In the genomic region with DNA sequence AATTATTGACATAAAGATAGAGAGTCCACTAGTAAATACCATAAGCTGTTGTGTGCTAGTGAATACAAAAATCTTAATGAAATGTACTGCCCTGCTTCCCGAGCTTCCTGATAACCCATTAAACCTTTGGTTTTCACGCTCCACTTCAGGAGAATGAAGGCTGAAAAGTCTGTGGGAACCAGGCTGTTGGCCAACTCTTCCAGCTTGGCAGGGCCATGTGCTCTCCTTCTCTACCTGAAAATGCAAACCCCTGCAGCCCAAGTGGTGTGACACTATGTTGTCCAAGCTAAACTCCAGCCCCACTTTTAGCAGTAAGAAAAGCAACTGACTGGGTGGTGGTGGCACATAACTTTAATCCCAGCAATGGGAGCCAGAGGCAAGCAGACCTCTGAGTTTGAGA, we compare ENCODE assay signal across 20 mouse cellular contexts.
DNase-seq lines count a peak whose midpoint lies in the region; ATAC-seq and TF ChIP-seq lines count a peak whose summit lies in the region.
"Had no signal": no experiment of that assay in that cellular context is flagged by ENCODE, and none has a peak within 500 bp of the region (broad histone marks: within the 10 kb centered on the region; RNA-seq: fewer than 3 reads in every experiment).

No protein-coding gene starts in this region.

- no peaks in the 10 kb centered on the region for H3K36me3 ChIP-seq in midbrain, postnatal 0 days (ENCODE audit: insufficient read depth, low read length)
- H3K36me3 ChIP-seq in midbrain, embryonic 14.5 days (ENCODE audit: control insufficient read depth, insufficient read depth, low read length) = no peaks in the 10 kb centered on the region
- H3K36me3 ChIP-seq in liver, postnatal 0 days (replicated peaks; ENCODE audit: insufficient read depth, low read length) = no peaks in the 10 kb centered on the region
- H3K36me3 ChIP-seq in hindbrain, embryonic 14.5 days (replicated peaks; ENCODE audit: control insufficient read depth, insufficient read depth) = no peaks in the 10 kb centered on the region
- H3K36me3 ChIP-seq: forebrain, embryonic 12.5 days; heart, embryonic 13.5 days; limb, embryonic 13.5 days had no signal

- WGBS in midbrain, postnatal 0 days = 74% methylated on average over 2 of the region's 2 CpGs
- WGBS in midbrain, embryonic 14.5 days = 73% methylated on average over 2 of the region's 2 CpGs
- 25% methylated on average over 2 of the region's 2 CpGs for WGBS in liver, postnatal 0 days (ENCODE audit: insufficient replicate concordance)
- 79% methylated on average over 2 of the region's 2 CpGs for WGBS in hindbrain, embryonic 14.5 days

- in situ Hi-C loops in Patski (cut with MboI; ENCODE audit: low pct_unique_long_range_greater_than_20kb) = no loop called here

- TF ChIP-seq CTCF in midbrain, postnatal 0 days (IDR thresholded peaks at IDR 0.05) = no peak
- TF ChIP-seq CTCF in Patski (IDR thresholded peaks at IDR 0.05) = no peak
- TF ChIP-seq CTCF in liver, postnatal 0 days (IDR thresholded peaks at IDR 0.05; ENCODE audit: low read depth) = no peak

- no peak overlapping the region for H3K4me2 ChIP-seq in midbrain, postnatal 0 days (ENCODE audit: low read depth, low read length, poor library complexity, severe bottlenecking)
- H3K4me2 ChIP-seq in midbrain, embryonic 14.5 days (ENCODE audit: low read length) = no peak overlapping the region
- H3K4me2 ChIP-seq in liver, postnatal 0 days (ENCODE audit: low read depth, low read length) = no peak overlapping the region
- H3K4me2 ChIP-seq in hindbrain, embryonic 14.5 days (replicated peaks) = no peak overlapping the region
- H3K4me2 ChIP-seq: forebrain, embryonic 12.5 days; heart, embryonic 13.5 days; limb, embryonic 13.5 days had no signal

- no peak overlapping the region for H3K4me3 ChIP-seq in midbrain, postnatal 0 days (ENCODE audit: low read depth, low read length)
- no peak overlapping the region for H3K4me3 ChIP-seq in midbrain, embryonic 14.5 days (replicated peaks; ENCODE audit: low read depth, low read length)
- no peak overlapping the region for H3K4me3 ChIP-seq in liver, postnatal 0 days (ENCODE audit: low read depth, low read length)
- H3K4me3 ChIP-seq in hindbrain, embryonic 14.5 days (replicated peaks; ENCODE audit: low read length) = no peak overlapping the region
- H3K4me3 ChIP-seq: forebrain, embryonic 12.5 days; heart, embryonic 13.5 days; limb, embryonic 13.5 days had no signal

- CTCF ChIA-PET in Patski (lab: Charles Lee) = interaction anchor here (1.0 kb wide), 1 partner anchor 9 kb away, joined by 3 read pairs; no protein-coding TSS in a partner anchor

- POLR2A ChIA-PET in Patski (lab: Charles Lee) = no interaction called here

- H3K9me3 ChIP-seq in midbrain, postnatal 0 days (ENCODE audit: low read length) = no peaks in the 10 kb centered on the region
- no peaks in the 10 kb centered on the region for H3K9me3 ChIP-seq in midbrain, embryonic 14.5 days (ENCODE audit: control insufficient read depth, low read length)
- no peaks in the 10 kb centered on the region for H3K9me3 ChIP-seq in liver, postnatal 0 days (ENCODE audit: low read length)
- no peaks in the 10 kb centered on the region for H3K9me3 ChIP-seq in hindbrain, embryonic 14.5 days (ENCODE audit: control insufficient read depth, low read length)
- H3K9me3 ChIP-seq: forebrain, embryonic 12.5 days; heart, embryonic 13.5 days; limb, embryonic 13.5 days had no signal

- peak; percentile 14 to 28 for DNase-seq in cerebellum, postnatal 25 days
- no peak for DNase-seq in cerebellum, adult 9-10 months
- peak; percentile 11 for DNase-seq in midbrain, postnatal 0 days (ENCODE audit: low spot score)
- DNase-seq in midbrain, embryonic 14.5 days = no peak
- peak; percentile 17 for DNase-seq in Patski (ENCODE audit: low read depth, low spot score)
- no peak for DNase-seq in liver, postnatal 0 days
- DNase-seq in hindbrain, embryonic 14.5 days (ENCODE audit: low spot score) = no peak
- no peak for DNase-seq in frontal cortex, postnatal 36 days (ENCODE audit: low spot score in 2 of 2)
- DNase-seq: adrenal gland, adult 8-10 months; gastrocnemius, postnatal 10 days; heart, adult 18-20 months; heart, postnatal 4 days; kidney, adult 11 months; kidney, postnatal 10 days; right cerebral cortex, postnatal 14 days had no signal

- H3K27ac ChIP-seq in midbrain, postnatal 0 days (ENCODE audit: low read depth, low read length) = no peak overlapping the region
- no peak overlapping the region for H3K27ac ChIP-seq in midbrain, embryonic 14.5 days (replicated peaks; ENCODE audit: low read depth, low read length)
- H3K27ac ChIP-seq in liver, postnatal 0 days (ENCODE audit: low read depth) = peak overlapping the region; percentile 71; the same call in 1 of the 2 replicates
- H3K27ac ChIP-seq in hindbrain, embryonic 14.5 days = no peak overlapping the region
- H3K27ac ChIP-seq: forebrain, embryonic 12.5 days; heart, embryonic 13.5 days; limb, embryonic 13.5 days; stomach, postnatal 0 days had no signal

- H3K27me3 ChIP-seq in midbrain, postnatal 0 days (ENCODE audit: insufficient read depth, low read length) = no peaks in the 10 kb centered on the region
- H3K27me3 ChIP-seq in midbrain, embryonic 14.5 days (ENCODE audit: control insufficient read depth, insufficient read depth, low read length) = no peaks in the 10 kb centered on the region
- H3K27me3 ChIP-seq in Patski = no peaks in the 10 kb centered on the region
- H3K27me3 ChIP-seq in liver, postnatal 0 days (ENCODE audit: insufficient read depth, low read length) = no peaks in the 10 kb centered on the region
- H3K27me3 ChIP-seq in hindbrain, embryonic 14.5 days (ENCODE audit: control insufficient read depth, insufficient read depth, low read length) = no peaks in the 10 kb centered on the region
- H3K27me3 ChIP-seq: forebrain, embryonic 12.5 days; heart, embryonic 13.5 days; limb, embryonic 13.5 days had no signal

- no peak overlapping the region for H3K9ac ChIP-seq in midbrain, postnatal 0 days (replicated peaks; ENCODE audit: low read length, poor library complexity, severe bottlenecking)
- no peak overlapping the region for H3K9ac ChIP-seq in midbrain, embryonic 14.5 days (replicated peaks; ENCODE audit: low read length)
- H3K9ac ChIP-seq in liver, postnatal 0 days (replicated peaks) = no peak overlapping the region
- H3K9ac ChIP-seq in hindbrain, embryonic 14.5 days = no peak overlapping the region
- H3K9ac ChIP-seq: forebrain, embryonic 12.5 days; heart, embryonic 13.5 days; limb, embryonic 13.5 days had no signal

- no peak for ATAC-seq in midbrain, postnatal 0 days (ENCODE audit: low FRiP score)
- no peak for ATAC-seq in midbrain, embryonic 14.5 days (ENCODE audit: low FRiP score, low TSS enrichment)
- ATAC-seq in Patski = no peak
- 0 out of 2 replicates have a peak, but pooled peaks have one; percentile 17 for ATAC-seq in liver, postnatal 0 days
- ATAC-seq in hindbrain, embryonic 14.5 days (ENCODE audit: low FRiP score) = no peak
- ATAC-seq: midbrain, embryonic 16.5 days had no signal

- no peaks in the 10 kb centered on the region for H3K4me1 ChIP-seq in midbrain, postnatal 0 days (ENCODE audit: insufficient read depth, low read length)
- H3K4me1 ChIP-seq in midbrain, embryonic 14.5 days (ENCODE audit: control insufficient read depth, insufficient read depth, low read length) = no peaks in the 10 kb centered on the region
- H3K4me1 ChIP-seq in liver, postnatal 0 days (ENCODE audit: insufficient read depth) = peaks cover 23% of the 10 kb centered on the region
- no peaks in the 10 kb centered on the region for H3K4me1 ChIP-seq in hindbrain, embryonic 14.5 days (replicated peaks; ENCODE audit: control insufficient read depth, insufficient read depth, low read length)
- H3K4me1 ChIP-seq: forebrain, embryonic 12.5 days had no signal

- no peak for TF ChIP-seq EP300 in liver, postnatal 0 days (IDR thresholded peaks at IDR 0.05; ENCODE audit: low read depth)

Comparison
In these comparisons a context has a peak if more than half of its experiments do, and no peak if none do; other contexts are left out.
1. DNase-seq: peak in cerebellum, postnatal 25 days (2 of 2), midbrain, postnatal 0 days (single experiment) and Patski (single experiment); none in cerebellum, adult 9-10 months (single experiment), midbrain, embryonic 14.5 days (single experiment), liver, postnatal 0 days (single experiment), hindbrain, embryonic 14.5 days (single experiment) and frontal cortex, postnatal 36 days (0 of 2).